Mouse (Mus musculus) WW6 (cell line): ENCODE data around the gene Cdk19.
A peak's percentile ranks its signal among the peaks of the same experiment; 100 is the strongest.
"Not testable (repeated sequence)": the region's sequence is repeated elsewhere in the genome, so short reads cannot be mapped to it uniquely, and the experiment has no call there.

Source experiments
- DNase-seq: peaks from one replicate; pipeline ENCODE4 v3.0.0-alpha.2; 2013; ENCODE audit warnings: low read depth, low spot score

The Cdk19 gene

DNA sequence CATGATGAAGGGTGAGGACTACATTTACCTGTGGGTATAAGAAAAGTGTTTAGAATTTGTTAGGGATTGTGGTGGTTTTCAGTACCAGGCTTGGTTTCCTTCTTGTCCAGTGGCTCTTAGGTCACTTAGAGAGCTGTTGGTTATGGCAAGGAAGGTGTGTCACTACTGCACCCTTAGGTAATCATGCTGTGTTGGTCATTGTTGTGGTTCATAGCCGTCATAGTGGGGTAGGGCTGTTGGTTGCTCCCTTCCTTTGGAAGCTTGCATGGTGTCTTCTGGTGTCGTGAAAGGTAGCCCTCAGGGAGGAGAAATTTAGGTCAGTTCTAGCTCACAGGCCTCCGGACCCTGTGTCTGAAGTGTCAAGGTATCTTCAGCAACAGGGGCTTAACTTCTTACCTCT, 46.0 kb downstream of the Cdk19 start:
- no peak for DNase-seq

DNA sequence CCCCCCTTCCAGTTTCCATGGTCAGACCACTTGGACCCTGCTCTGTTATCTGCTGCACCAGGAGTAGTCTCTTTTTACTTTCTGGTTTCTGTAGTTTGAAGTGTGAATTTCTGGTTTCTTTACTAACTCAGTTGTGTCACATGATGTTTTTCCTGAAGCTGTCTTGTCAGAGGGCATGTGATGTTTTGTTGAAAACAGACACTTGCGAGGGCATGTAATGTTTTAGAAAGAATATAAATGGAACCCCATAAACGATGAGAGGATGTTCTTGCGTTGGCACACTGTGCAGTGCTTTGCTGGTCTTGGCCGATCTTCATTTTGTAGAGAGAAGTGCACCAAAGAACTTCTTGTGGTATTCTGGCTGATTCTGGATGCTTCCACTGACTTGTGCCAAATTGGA, 46.8 kb downstream of the Cdk19 start:
- no peak for DNase-seq

DNA sequence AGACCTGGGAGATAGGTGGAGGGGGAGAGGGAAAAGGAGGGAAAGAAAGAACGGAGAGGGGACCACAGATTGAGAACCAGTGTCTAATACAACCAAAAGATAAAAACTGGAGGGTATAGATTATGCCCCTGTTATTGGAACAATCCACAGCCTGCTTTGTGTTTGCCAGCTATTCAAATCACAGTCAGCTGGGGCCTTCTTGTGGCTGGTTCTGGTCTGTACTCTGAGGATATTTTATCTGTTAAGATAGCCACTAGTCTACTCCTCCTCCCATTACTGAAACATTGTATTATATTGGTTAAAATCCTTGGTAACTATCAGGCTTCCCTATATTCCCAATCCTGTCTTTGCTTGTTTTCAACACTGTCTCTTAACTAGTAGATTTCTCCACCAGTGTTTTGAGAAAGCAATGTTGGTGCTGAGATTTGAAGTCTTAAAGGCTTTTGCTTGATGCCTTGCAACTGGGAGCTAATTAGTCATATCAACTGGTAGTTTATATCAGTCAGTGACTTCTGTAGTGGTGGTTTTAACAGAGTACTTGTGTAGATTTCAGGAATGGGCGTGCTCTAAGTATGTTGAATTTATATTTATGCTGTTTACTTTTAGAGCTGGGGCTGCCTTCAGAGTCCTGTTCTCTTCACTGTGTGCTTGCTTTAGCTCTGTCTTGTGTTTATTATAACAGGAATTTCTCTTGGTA, 54.2 kb downstream of the Cdk19 start:
- DNase-seq: no peak

DNA sequence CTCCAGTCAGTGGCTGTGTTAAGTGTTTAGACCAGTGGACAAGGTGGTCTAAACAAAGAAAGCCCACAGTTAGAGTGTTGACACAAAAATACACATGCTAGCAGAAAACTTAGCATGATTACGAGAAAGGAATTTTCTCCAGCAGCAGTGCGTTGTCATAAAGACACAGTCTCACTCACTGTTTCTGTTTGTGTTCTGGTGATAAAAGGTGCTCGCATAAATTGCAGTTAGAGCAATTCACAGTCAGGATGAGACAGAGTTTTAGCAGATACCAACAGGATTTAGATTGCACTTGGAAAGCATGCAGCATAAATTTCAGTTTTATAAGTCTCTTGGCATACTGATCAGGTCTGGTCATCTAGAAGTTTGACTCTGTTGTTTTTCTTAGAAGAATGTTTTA, 59.5 kb downstream of the Cdk19 start:
- no peak for DNase-seq

DNA sequence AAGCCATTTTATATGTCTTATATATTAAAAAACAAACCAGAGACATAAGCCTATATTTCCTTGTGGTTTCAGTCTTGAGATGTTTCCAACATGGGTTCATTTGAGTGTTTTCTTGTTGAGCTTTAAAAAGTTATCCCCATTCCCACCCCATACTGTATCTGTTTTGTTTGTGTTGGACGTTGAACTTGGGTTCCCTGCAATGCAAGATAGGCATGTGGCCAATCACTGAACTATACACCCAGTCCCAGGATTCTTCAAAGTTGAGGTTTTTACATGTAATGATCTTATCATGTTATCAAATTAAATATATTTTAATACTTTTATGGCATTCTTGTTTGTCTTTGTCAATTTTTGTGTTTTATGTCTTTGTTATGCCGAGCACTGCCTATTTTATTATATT, 60.0 kb downstream of the Cdk19 start:
- no peak for DNase-seq

DNA sequence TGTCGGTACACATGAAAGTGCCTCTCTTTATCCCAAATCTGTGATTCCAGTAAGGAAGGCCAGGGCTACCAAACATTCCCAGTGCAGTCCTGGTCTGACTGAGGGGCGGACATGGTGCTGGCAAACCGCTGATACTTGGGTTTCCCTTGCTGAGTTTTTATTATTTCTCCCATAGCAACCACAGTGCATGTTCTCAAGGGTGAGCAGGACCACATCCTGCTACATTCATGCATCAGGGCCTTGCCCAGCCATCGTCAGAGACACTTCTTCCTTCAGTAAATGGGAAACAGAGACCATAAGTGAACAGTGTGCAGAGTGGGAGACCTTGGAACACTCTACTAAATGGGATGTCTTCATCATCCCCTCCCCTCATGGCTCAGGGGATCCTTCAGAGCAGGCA, 60.9 kb downstream of the Cdk19 start:
- DNase-seq: no peak

DNA sequence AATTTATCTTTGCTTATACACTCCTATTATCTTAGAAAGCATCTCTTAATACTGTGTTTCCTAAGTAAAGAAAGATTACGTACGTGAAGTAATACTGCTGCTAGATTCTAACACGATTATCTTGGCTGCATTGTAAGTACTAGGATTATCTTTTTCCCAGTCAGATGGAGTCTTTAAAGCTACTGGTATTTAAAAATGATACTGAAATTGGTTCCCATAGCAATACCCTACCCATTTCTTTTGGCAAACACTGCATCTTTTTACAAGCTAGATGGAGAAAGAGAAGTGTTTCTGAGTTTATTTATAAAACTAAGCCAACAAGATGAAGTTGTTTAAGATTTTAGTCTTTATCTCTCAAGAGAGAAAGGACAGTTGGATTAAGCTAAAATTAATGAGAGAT, 67.3 kb downstream of the Cdk19 start:
- DNase-seq: no peak

DNA sequence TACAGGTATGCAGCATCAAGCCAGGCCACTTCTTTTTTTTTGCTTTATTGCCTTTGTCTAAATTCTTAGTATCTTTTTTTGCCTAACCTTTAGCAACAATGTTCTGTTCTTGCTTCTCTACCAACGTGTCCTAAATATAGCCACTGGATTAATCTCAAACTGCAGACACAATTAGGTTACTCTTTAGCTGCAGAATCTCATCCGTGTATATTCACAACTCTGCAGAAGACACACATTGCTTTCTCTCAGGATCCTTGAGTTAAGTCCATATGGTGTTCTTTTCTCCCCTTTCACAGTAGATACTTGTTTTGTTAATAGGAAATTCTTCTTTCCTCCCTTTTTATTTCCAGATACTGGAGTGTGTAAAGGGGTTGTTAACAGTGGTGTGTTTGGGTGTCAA, 70.0 kb downstream of the Cdk19 start:
- no peak for DNase-seq

DNA sequence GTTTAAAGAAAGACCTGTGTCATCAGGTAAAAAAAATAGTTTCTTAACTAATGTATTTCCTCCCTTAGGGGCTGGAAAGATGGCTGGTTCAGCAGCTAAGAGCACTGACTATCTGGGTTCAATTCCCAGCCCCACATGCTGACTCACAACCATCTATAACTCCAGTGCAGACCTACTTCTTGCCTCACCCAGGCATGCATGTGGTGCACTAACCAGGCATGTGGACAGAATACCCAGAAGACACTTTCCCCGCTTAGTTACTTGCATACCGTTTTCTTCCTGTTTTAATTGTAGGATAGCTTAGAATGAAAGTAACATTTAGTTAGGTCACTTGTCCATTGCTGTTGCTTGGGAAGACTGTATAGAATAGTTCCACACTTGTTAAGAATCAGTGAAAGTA, 72.0 kb downstream of the Cdk19 start:
- no peak for DNase-seq

DNA sequence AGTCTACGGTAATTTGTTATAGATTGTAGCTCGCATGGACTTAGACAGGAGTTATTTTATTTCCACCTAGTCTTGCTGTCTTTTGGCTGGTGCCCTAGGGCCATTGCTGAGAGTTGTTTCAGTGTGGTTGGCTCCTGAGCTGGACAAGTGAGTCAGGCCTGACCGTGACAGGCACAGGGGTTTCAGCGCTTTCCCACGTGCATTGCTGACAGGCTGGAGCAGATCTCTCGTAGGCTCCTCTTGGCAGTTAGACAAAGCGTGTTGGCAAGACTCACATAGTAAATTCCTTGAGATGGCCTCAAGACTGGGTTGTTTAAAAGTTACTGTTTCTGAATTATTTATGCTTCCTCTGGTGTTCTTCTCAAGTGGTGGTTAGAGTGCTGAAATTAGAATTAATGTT, 77.6 kb downstream of the Cdk19 start:
- no peak for DNase-seq

DNA sequence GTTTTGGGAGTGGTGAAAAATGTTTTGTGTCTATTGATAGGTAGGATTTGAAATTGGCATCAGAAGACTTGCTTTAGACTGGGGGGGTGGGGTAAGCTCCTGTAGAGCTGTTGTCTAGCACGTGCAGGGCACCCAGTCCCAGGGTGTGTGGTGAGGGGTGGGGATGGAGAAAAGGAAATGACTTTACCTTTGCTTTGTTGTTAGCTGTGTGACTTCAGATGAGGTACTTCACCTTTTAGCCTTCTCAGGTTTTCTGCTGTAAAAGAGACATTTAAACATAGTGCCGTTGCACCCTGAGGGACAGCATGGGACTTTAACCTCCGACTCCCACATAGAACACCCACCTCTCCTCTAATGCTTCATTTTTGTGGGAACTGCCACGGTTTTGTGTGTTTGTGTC, 80.5 kb downstream of the Cdk19 start:
- DNase-seq: no peak

DNA sequence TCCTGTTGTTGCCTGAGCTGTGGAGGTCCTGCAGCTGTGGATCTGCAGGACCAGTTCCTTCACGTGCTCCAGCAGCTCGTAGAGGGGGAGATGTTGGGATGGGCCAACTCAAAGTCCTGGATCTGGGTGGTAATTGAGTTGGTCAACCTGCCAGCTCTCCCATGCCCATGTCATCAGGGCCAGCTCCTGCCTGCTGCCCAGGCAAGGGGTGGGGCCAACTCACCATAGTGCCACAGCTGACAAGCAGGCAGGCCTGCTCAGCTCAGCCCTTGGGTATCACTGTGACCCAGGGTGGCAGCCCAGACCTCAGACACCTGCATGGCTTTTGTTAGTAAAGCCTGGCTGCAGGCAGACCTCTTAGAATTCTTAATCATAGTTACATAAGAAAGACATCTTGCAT, 81.3 kb downstream of the Cdk19 start:
- no peak for DNase-seq

DNA sequence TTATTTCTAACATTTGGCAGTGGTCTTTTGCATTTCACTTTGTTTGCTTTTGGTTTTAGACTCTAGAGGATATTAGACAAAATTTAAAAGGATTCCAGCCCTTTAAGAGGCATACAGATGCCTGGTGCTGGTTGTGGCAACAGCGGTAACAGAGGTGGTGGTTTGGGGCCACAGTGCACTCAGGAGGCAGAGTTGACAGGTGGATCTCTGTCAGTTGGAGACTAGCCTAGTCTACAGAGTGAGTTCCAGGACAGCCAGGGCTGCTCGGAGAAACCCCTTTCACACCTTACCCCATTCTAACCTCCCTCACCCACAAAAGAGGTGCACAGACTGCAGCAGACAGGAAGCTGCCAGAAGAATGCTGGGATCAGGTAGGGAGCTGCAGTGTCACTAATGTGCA, 82.4 kb downstream of the Cdk19 start:
- DNase-seq: no peak

DNA sequence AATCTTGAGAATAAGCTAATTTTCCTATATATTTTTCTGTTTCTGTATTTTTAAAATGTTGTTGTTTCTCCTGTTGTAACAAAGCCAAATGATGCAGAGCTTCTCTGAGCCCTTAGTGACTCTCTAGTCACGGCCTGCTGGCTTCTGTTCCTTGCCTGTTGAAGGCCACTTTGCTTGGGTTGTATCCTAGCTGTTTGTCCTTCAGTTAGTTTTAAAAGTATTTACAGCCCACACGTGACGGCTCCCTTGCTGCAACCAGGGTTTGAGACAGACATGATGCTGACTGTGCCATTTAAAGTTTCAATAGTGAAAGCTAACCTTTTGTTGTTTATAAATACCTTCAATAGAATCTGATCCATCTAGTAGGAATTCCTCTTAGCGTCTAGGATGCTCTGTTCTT, 83.3 kb downstream of the Cdk19 start:
- no peak for DNase-seq

DNA sequence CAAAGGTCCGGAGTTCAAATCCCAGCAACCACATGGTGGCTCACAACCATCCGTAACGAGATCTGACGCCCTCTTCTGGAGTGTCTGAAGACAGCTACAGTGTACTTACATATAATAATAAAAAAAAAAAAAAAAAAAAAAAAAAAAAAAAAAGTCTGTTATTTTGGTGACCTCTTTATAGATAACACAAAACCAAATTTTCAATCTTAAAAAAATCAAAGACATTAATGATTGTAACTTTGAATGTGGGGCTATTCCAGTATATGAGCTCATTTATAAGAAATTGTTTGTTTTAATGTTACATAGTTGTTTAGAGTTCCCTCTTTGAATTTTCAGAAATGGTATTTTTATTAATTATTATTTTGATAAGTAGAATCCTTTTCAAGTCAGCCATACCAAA, 85.1 kb downstream of the Cdk19 start:
- DNase-seq: not testable (repeated sequence)

DNA sequence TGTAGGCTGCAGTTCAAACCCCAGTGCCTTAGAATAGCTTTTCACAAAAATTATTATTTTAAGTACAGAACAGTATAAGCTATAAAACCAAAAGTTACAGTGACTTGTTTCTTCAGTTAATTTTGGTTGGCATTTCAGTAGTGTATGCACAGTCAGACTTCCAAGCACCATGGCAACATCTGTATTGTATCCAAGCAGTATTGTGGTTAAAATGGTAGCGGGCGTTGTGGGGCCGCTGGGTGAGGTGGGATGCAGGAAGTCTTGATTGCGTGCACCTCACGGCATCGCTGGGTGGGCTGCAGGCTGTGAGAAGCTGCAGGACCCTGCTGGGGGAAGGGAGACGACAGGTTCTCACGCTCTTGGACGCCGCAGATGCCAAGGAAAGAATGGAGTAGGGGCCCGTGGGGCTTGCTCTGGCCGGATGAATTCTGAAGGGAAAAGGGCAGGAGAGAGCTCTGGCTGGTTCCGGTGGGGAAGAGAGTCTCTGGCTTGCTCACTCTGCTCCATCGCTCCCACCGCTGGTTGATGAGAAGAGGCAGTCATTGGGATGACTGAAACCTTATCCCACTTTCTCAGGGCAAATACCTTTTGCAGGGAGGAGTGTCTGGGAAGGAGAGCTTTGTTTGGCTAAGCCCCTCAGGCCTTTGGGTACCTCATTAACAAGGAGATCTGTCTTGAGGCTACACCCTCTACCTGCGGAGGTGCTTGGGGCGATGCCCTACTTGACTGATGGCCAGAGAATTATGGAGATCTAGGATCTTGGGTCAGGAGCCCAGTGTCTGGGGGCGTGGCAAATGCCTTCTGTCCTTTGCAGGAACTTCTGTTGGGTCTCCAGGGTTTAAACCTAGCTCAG, 86.1 kb downstream of the Cdk19 start:
- peak; percentile 65 for DNase-seq

DNA sequence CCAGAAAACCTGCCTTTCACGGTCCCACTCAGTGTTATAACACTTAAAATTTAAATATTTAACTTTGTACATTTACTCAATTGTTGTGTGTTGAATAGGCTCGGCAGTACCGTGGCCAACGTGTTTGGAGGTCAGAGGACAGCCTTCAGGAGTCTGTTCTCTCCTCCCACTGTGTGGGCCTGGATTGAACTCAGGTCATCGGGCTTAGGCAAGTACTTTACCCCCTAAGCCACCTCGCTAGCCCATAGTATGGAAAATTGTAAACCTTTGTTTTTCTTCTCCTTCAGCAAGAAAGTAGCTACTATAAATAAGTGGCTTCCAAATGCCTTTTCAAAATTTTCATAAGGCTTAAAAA, 86.7 kb downstream of the Cdk19 start:
- no peak for DNase-seq

DNA sequence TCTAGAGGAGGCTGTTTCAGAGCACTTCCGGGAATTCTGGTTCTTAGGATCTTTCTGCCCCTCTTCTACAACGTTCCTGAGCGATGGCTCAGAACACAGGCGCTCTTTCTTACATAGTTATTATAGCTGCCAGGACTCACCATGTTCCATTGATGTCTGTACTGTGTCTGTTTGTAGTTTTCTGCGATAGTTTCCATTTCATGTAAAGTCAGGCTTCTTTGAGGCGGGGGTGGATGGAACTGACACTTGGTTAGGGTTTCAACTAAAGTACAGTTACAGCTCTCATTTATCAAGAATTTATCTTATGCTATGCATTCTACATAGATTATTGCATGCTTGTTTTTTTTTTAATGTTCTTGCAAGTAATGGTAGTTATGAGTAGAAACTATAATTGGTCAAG, 89.3 kb downstream of the Cdk19 start:
- DNase-seq: no peak

DNA sequence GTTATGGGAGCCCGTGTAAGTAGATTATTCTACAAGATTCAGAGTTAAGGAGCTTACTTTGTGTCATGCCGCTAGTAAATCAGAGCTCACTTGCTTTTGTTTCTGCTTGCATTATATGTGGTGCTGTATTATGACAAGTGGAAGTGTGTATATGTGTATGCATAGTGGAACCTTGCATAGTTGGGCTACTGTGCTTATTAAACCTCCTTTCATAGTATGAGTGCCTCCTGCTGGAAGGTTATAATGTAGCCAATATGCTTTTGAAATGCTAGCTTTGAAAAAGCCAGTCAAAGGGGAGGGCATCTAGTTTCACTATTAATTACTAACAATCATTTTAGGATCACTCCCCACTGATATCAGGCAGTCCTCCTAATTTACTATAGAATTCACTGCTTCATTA, 89.7 kb downstream of the Cdk19 start:
- DNase-seq: no peak

DNA sequence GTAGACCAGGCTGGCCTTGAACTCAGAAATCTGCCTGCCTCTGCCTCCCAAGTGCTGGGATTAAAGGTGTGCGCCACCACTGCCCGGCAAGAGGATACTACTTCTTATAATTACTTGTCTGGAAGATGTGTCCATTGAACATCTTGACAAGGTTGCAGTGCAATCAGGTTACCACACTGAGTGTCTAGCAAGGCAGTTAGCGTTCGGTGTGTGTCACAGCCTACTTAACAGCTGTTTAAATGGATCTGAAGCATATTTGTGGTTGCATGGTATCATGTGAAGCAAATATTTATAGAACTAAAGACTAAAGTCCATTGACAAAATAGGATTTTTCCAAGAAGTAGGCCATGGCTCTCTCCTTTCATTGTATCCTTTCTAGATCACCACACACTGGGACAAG, 90.8 kb downstream of the Cdk19 start:
- DNase-seq: no peak

DNA sequence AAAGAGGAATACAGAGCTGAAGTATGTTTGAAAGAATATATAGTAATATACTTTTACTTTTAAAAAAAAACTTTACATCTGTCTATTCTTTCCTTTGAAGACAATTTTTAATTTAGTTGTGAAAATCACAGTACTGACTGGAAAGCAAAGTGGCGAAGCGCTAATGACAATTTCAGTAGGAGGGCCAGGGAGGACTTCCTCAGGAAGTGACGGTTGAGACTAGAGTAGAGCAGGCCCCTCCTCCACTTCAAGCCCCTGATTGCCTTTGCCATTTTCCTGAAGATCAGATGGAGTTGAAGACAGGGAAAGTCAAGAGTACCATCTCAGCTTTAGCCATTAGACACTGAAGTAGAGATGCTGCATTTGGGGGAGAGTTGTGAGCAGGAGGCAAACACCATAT, 92.6 kb downstream of the Cdk19 start:
- DNase-seq: no peak

DNA sequence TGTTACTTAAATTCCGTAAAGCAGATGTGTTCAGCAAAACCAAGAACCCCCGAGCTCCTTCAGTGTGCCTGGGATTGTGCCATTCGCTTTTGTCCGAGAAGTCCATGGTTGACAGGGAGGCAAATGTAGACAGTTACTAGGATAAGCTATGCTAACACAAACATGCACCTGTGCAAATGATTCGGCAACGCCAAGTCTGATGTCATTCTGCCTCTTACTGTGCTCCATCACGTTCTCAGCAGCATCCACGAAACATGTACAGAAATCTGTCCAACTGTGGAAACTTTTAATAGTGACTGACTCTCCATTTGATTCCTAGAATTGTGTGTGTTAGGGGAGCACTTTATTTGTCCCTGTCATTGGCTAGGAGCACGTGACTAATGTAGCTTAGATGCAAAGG, 93.0 kb downstream of the Cdk19 start:
- DNase-seq: no peak

DNA sequence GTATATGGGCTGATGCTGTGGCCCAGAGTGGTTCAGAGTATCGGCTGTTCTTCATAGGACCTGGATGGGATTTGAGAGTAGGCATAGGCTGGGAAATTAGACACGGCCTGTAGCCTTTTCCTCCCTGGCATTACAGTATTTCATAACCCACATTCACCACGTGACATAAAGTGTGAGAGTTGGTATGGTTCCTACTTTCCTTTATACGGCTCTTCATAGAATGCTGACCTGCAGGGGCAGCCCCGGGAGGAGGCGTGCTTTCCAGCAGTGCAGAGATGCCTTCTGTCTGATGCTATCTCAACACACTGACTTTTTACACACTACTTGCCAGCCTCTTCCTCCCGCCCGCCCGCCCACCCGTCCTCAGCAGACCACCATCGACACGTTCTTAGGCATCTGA, 96.0 kb downstream of the Cdk19 start:
- DNase-seq: no peak

DNA sequence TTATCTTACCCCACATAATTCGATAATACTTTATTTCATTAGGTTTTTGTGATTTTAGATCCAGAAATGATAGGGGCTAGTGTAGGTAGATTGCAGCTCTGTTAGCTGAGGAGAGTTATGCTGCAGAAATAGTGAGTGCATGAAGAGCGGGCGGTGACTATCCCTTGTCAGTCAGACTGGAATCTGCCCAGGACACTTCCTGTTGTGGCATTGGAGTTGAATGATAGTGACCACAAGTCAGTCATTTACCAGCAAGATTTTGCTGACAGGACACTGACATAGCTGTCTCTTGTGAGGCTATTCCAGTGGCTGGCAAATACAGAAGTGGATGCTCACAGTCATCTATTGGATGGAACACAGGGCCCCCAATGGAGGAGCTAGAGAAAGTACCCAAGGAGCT, 97.8 kb downstream of the Cdk19 start:
- DNase-seq: no peak
